Mouse (Mus musculus): Measurements from ENCODE around the gene Ccdc142.

DNA sequence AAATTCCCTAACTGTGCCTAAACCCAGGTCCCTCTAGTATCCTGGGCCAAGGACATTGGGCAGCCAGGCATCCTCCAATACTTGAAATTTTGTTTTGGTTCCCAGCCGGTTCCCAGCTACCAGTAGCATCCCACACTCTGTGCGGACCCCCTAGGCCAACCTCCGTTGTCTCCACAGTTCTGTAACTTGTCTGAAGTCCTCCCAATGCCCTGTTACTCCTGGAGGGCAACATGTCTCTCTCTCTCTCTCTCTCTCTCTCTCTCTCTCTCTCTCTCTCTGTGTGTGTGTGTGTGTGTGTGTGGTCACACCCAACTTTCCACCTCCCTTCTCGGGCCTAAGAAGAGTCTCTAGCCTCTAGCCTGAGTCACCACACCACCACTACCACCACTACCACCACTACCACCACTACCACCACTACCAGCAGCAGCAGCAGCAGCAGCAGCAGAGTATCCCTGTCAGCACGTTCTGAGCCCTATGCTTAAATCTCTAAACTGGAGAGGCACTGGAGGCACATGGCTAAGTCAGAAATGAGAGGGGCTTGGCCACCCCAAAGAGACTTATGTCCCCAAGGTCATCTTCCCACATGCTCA is 35.0 kb downstream of the Ccdc142 start:
- TF ChIP-seq CTCF (IDR thresholded peaks at IDR 0.05; ENCODE audit: low read depth, low read length): no peak
- TF ChIP-seq POLR2A (IDR thresholded peaks at IDR 0.05; ENCODE audit: extremely low read depth, insufficient read depth, low read length): no peak
